Comparison of ENCODE assay signal across 20 mouse cellular contexts in genomic region chr6:67110391-67110790, GRCm38 (mm10).
"Had no signal": no experiment of that assay in that cellular context is flagged by ENCODE, and none has a peak within 500 bp of the region (broad histone marks: within the 10 kb centered on the region; RNA-seq: fewer than 3 reads in every experiment).

No protein-coding gene starts in this region.

- H3K9ac ChIP-seq: kidney, embryonic 15.5 days; limb, embryonic 12.5 days; limb, embryonic 15.5 days; liver, embryonic 14.5 days; liver, postnatal 0 days; lung, embryonic 14.5 days; midbrain, embryonic 13.5 days; stomach, embryonic 15.5 days had no signal

- H3K27me3 ChIP-seq: limb, embryonic 15.5 days; stomach, embryonic 15.5 days had no signal

- H3K36me3 ChIP-seq: kidney, embryonic 15.5 days; limb, embryonic 12.5 days; limb, embryonic 15.5 days; midbrain, embryonic 10.5 days; midbrain, embryonic 13.5 days; stomach, embryonic 15.5 days had no signal

- H3K27ac ChIP-seq: kidney, embryonic 15.5 days; limb, embryonic 12.5 days; limb, embryonic 15.5 days; liver, embryonic 14.5 days; midbrain, embryonic 10.5 days; midbrain, embryonic 13.5 days; stomach, embryonic 15.5 days had no signal

- ATAC-seq: liver, postnatal 0 days; lung, postnatal 0 days; midbrain, embryonic 13.5 days; midbrain, embryonic 16.5 days had no signal

- H3K4me1 ChIP-seq: megakaryocyte, embryonic 14.5 days had no signal

- H3K9me3 ChIP-seq: kidney, embryonic 15.5 days; limb, embryonic 12.5 days; limb, embryonic 15.5 days; megakaryocyte, embryonic 14.5 days; midbrain, embryonic 10.5 days; midbrain, embryonic 13.5 days; stomach, embryonic 15.5 days had no signal

- H3K4me3 ChIP-seq: kidney, embryonic 15.5 days; limb, embryonic 12.5 days; limb, embryonic 15.5 days; megakaryocyte, embryonic 14.5 days; midbrain, embryonic 10.5 days; midbrain, embryonic 13.5 days; stomach, embryonic 15.5 days had no signal

- DNase-seq: kidney, postnatal 10 days; kidney, postnatal 4 days; left cerebral cortex, postnatal 4 days; liver, postnatal 0 days; lung, embryonic 14.5 days; right cerebral cortex, adult 18-20 months; right cerebral cortex, postnatal 14 days; right cerebral cortex, postnatal 4 days; spleen, adult 18-20 months; thymus, postnatal 25 days had no signal
